Mouse (Mus musculus) bone marrow, adult 2 months (tissue): ENCODE data around the gene Gm9958.

ENCODE experiments used
- CTCF ChIP-seq: fragments of 200-500 bp; IDR thresholded peaks from 2 replicates; pipeline ENCODE4 v1.5.1; 2011; ENCODE audit warnings: low read length, control low read depth; ENCODE audit not compliant: control insufficient read depth, insufficient read depth
- POLR2A ChIP-seq: fragments of 200-500 bp; IDR thresholded peaks from 2 replicates; pipeline ENCODE4 v1.6.1; 2011; ENCODE audit warnings: low read depth, mild to moderate bottlenecking, control low read depth, low read length, borderline replicate concordance; ENCODE audit not compliant: control insufficient read depth

- TF ChIP-seq CTCF (no peak), POLR2A (no peak)
Measured at GRCm38 (mm10) chr5:90346877-90347276, 20.1 kb upstream of the Gm9958 start.
